Mouse (Mus musculus) liver, embryonic 12.5 days (tissue): ENCODE measurements around the gene Fbxw5. TPM values are rescaled to one million over a fixed set of nuclear protein-coding genes. Genes with fewer than 3 reads are reported as not detected.

Source experiments
- polyA plus RNA-seq: library from polyadenylated mRNA; unstranded; fragments of >200 nt; fragmentation: Nextera tagmentation; extraction: Ambion mirVana; gene quantifications from 2 replicates; pipeline ENCODE4 v1.2.1, GENCODE M21; 2016

The Fbxw5 gene
- polyA plus RNA-seq, 1 experiment from 2014 or later = 42.7 TPM

Other genes with a start within 250 kb of the Fbxw5 start
- 16.2 and 17.3 TPM in 2 replicates for gene Tmem203, start 245.3 kb upstream of the Fbxw5 start, polyA plus RNA-seq
- 7.9 and 9.0 TPM in 2 replicates for gene Tprn, start 238.1 kb upstream of the Fbxw5 start, polyA plus RNA-seq
- 164 and 179 TPM in 2 replicates for gene Ssna1, start 228.3 kb upstream of the Fbxw5 start, polyA plus RNA-seq
- 63.6 and 65.3 TPM in 2 replicates for gene Anapc2, start 228.3 kb upstream of the Fbxw5 start, polyA plus RNA-seq
- not detected in 2 replicates for gene Tmem210, start 212.6 kb upstream of the Fbxw5 start, polyA plus RNA-seq
- not detected in 2 replicates for gene Lrrc26, start 210.8 kb upstream of the Fbxw5 start, polyA plus RNA-seq
- gene Grin1, start 181.6 kb upstream of the Fbxw5 start, polyA plus RNA-seq = 0.24 and 0.41 TPM in 2 replicates
- gene Man1b1, start 168.4 kb upstream of the Fbxw5 start, polyA plus RNA-seq = 29.4 and 30.5 TPM in 2 replicates
- gene Dpp7, start 144.4 kb upstream of the Fbxw5 start, polyA plus RNA-seq = 11.2 TPM in 2 replicates
- gene Uap1l1, start 135.1 kb upstream of the Fbxw5 start, polyA plus RNA-seq = 13.5 and 14.0 TPM in 2 replicates
- gene Sapcd2, start 128.4 kb upstream of the Fbxw5 start, polyA plus RNA-seq = 34.6 and 38.0 TPM in 2 replicates
- gene Entpd2, start 104.9 kb upstream of the Fbxw5 start, polyA plus RNA-seq = 0.13 and 0.19 TPM in 2 replicates
- gene Npdc1, start 101.4 kb upstream of the Fbxw5 start, polyA plus RNA-seq = 5.3 and 5.6 TPM in 2 replicates
- 0.31 and 0.54 TPM in 2 replicates for gene Fut7, start 77.5 kb upstream of the Fbxw5 start, polyA plus RNA-seq
- 2.8 and 3.1 TPM in 2 replicates for gene Abca2, start 72.0 kb upstream of the Fbxw5 start, polyA plus RNA-seq
- 0.45 and 0.68 TPM in 2 replicates for gene Clic3, start 43.9 kb upstream of the Fbxw5 start, polyA plus RNA-seq
- 9.1 and 11.4 TPM in 2 replicates for gene Paxx, start 39.7 kb upstream of the Fbxw5 start, polyA plus RNA-seq
- gene Ptgds, start 30.7 kb upstream of the Fbxw5 start, polyA plus RNA-seq = 0.20 and 0.22 TPM in 2 replicates
- not detected in 2 replicates for gene Lcn12, start 6.8 kb upstream of the Fbxw5 start, polyA plus RNA-seq
- gene C8g, start 969 bp downstream of the Fbxw5 start, polyA plus RNA-seq = 17.4 and 18.8 TPM in 2 replicates
- 22.4 and 24.4 TPM in 2 replicates for gene Traf2, start 46.2 kb downstream of the Fbxw5 start, polyA plus RNA-seq
- gene Edf1, start 57.1 kb downstream of the Fbxw5 start, polyA plus RNA-seq = 293 and 311 TPM in 2 replicates
- 0.38 and 0.45 TPM in 2 replicates for gene Mamdc4, start 74.1 kb downstream of the Fbxw5 start, polyA plus RNA-seq
- gene Phpt1, start 74.5 kb downstream of the Fbxw5 start, polyA plus RNA-seq = 67.8 and 69.2 TPM in 2 replicates
- gene Ajm1, start 81.0 kb downstream of the Fbxw5 start, polyA plus RNA-seq = not detected in 2 replicates
- 41.8 and 42.9 TPM in 2 replicates for gene Rabl6, start 107.8 kb downstream of the Fbxw5 start, polyA plus RNA-seq
- gene Ccdc183, start 116.9 kb downstream of the Fbxw5 start, polyA plus RNA-seq = 0.14 and 0.28 TPM in 2 replicates
- gene Tmem141, start 121.3 kb downstream of the Fbxw5 start, polyA plus RNA-seq = 7.1 and 8.0 TPM in 2 replicates
- gene Fcna, start 127.3 kb downstream of the Fbxw5 start, polyA plus RNA-seq = 30.8 and 35.6 TPM in 2 replicates
- not detected in 2 replicates for gene Lcn8, start 152.4 kb downstream of the Fbxw5 start, polyA plus RNA-seq
- not detected in 2 replicates for gene Lcn5, start 157.2 kb downstream of the Fbxw5 start, polyA plus RNA-seq
- gene Lcn6, start 176.0 kb downstream of the Fbxw5 start, polyA plus RNA-seq = not detected in 2 replicates
- gene Lcn10, start 182.0 kb downstream of the Fbxw5 start, polyA plus RNA-seq = not detected in 2 replicates
- gene Obp2a, start 199.3 kb downstream of the Fbxw5 start, polyA plus RNA-seq = not detected in 2 replicates
- 21.7 and 21.8 TPM in 2 replicates for gene Bmyc, start 206.0 kb downstream of the Fbxw5 start, polyA plus RNA-seq
- not detected in 2 replicates for gene Obp2b, start 236.3 kb downstream of the Fbxw5 start, polyA plus RNA-seq